Mouse (Mus musculus) ES-E14 (cell line): Measurements from ENCODE around the gene Ezr.

Experiments
- CHD2 ChIP-seq: IDR thresholded peaks from 2 replicates; pipeline ENCODE4 v1.6.1; 2014; ENCODE audit warnings: mild to moderate bottlenecking, low read depth, low read length, inconsistent platforms
- MAFK ChIP-seq: IDR thresholded peaks from 2 replicates; pipeline ENCODE4 v1.6.1; 2014; ENCODE audit warnings: mild to moderate bottlenecking, low read depth, low read length, inconsistent platforms; ENCODE audit not compliant: insufficient read depth
- ZC3H11A ChIP-seq: IDR thresholded peaks from 2 replicates; pipeline ENCODE4 v1.6.1; 2012; ENCODE audit warnings: low read depth, mild to moderate bottlenecking, inconsistent platforms, low read length, borderline replicate concordance
- ZNF384 ChIP-seq: IDR thresholded peaks from 2 replicates; pipeline ENCODE4 v1.6.1; 2012; ENCODE audit warnings: low read depth, low read length, inconsistent platforms

DNA sequence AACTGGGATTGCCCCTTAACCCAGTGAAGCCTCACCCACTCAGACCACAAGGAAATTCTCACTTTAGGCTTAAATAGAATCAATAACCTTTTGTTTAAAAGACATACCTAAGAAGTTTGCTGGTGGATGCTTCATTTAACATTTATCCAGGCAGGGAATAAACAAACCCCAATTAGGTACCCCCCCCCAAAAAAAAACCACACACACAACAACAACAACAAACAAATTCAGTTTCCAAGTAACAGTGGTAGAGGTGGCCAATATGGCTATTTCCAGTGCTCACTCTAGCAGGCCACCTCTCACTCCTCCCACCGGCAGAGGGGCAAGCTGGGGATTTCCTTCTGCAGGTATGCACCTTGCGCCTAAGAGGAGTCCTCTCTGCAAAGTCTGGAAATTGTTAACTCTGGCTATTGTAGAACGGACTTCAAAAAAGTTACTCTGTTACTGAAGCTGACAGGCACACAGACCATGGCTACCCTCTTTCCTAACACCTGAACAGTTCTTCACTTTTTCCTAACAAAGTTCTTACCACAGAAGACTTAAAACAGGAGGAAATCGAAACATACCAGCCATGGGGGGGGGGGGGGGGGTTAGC is 2.0 kb downstream of the Ezr start:
- TF ChIP-seq ZC3H11A (no peak), CHD2 (no peak), MAFK (no peak), ZNF384 (no peak)
